Mouse (Mus musculus) midbrain, embryonic 15.5 days (tissue): ENCODE results near the gene Klf3. TPM values are rescaled to one million over a fixed set of nuclear protein-coding genes. Genes with fewer than 3 reads are reported as not detected.

ENCODE experiments used
- ATAC-seq: fragments of 200-750 bp; cut with Nextera tagmentation; replicated peaks from 2 replicates; pipeline ENCODE4 v1.8.0; 2017; ENCODE audit warnings: moderate TSS enrichment
- H3K27ac ChIP-seq: fragments of 300-500 bp; sonication (generic); 2 replicates; pipeline ENCODE4 v1.5.1; 2015; ENCODE audit warnings: mild to moderate bottlenecking, inconsistent platforms
- H3K27me3 ChIP-seq: fragments of 300-500 bp; sonication (generic); replicated peaks from 2 replicates; pipeline ENCODE4 v1.6.1; 2015; ENCODE audit warnings: inconsistent platforms
- H3K36me3 ChIP-seq: fragments of 300-500 bp; sonication (generic); replicated peaks from 2 replicates; pipeline ENCODE4 v1.6.1; 2015; ENCODE audit warnings: inconsistent platforms
- H3K4me1 ChIP-seq: fragments of 300-500 bp; sonication (generic); 2 replicates; pipeline ENCODE4 v1.6.1; 2015; ENCODE audit warnings: inconsistent platforms
- H3K4me2 ChIP-seq: fragments of 300-500 bp; sonication (generic); 2 replicates; pipeline ENCODE4 v1.6.1; 2015; ENCODE audit warnings: inconsistent platforms, mild to moderate bottlenecking, moderate library complexity
- H3K4me3 ChIP-seq: fragments of 300-500 bp; sonication (generic); 2 replicates; pipeline ENCODE4 v1.5.1; 2015; ENCODE audit warnings: mild to moderate bottlenecking, inconsistent platforms
- H3K9ac ChIP-seq: fragments of 300-500 bp; sonication (generic); 2 replicates; pipeline ENCODE4 v1.6.1; 2015; ENCODE audit warnings: mild to moderate bottlenecking, inconsistent platforms
- H3K9me3 ChIP-seq: fragments of 300-500 bp; sonication (generic); 2 replicates; pipeline ENCODE4 v1.6.1; 2016; ENCODE audit warnings: inconsistent platforms
- WGBS: fragments of 180-500 bp; shearing (Covaris S2); methylation state at CpG from one replicate; pipeline ENCODE4 v1.1.7; 2015; ENCODE audit warnings: mixed read lengths; 5-methylcytosine and 5-hydroxymethylcytosine counted together
- polyA plus RNA-seq: library from polyadenylated mRNA; unstranded; fragments of >200 nt; fragmentation: Nextera tagmentation; extraction: Ambion mirVana; gene quantifications from 2 replicates; pipeline ENCODE4 v1.2.1, GENCODE M21; 2015

The Klf3 gene
- polyA plus RNA-seq, 1 experiment from 2014 or later = 24.6 TPM

DNA sequence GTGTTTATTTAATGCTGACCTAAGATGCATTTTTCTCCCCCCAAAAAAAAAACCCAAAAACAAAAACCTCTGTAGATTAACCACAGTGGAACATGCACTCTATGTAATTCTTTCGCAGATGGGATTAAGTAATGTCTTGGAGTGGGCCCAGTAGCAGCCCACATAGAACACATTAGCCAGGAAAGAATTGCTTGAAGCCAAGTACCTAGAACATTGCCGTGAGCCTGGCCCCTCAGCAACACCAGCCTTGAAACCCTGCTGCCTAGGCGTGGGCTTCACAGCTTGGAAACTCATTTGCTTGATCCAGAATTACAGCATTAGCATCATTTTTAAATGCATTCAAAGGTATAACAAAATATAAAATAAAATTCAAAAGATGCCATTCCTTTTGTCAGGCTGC lies 21.6 kb downstream of the Klf3 start:
- peaks cover 9% of the 10 kb centered on the region; the same call in 1 of the 2 replicates for H3K36me3 ChIP-seq
- H3K27me3 ChIP-seq = no peaks in the 10 kb centered on the region
- no peaks in the 10 kb centered on the region for H3K9me3 ChIP-seq
- no peak overlapping the region for H3K4me3 ChIP-seq
- no peak overlapping the region for H3K27ac ChIP-seq
- no peak overlapping the region for H3K4me2 ChIP-seq
- H3K4me1 ChIP-seq = no peaks in the 10 kb centered on the region
- WGBS = 96% methylated on average over 3 of the region's 3 CpGs
- no peak for ATAC-seq
- H3K9ac ChIP-seq = no peak overlapping the region

DNA sequence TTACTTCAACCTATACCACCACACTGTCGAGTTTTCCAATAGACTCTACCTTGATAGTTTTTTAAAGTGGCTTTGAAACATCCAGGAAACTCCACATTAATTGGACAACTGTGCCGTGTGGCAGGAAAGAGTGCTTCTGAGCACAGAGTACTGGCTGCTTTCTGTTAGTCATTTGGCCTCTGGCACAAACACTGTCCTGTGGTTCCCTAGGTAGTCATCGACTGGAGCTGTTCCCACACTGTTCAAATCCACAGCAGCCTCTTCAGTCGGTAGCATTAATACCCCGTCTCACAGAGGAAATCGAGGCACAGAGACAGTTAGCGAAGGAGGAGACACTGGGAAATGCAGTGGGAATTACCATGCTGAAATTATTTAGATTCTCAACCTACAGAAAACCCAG lies 22.3 kb downstream of the Klf3 start:
- Histone ChIP-seq H3K36me3 (peaks cover 9% of the 10 kb centered on the region; the same call in 1 of the 2 replicates), H3K27me3 (no peaks in the 10 kb centered on the region), H3K4me2 (no peak overlapping the region), H3K4me3 (no peak overlapping the region), H3K27ac (no peak overlapping the region), H3K4me1 (no peaks in the 10 kb centered on the region), H3K9ac (no peak overlapping the region), H3K9me3 (no peaks in the 10 kb centered on the region)
- ATAC-seq = no peak
- 89% methylated on average over 7 of the region's 7 CpGs for WGBS

- no peak overlapping the region for H3K4me2 ChIP-seq
- no peaks in the 10 kb centered on the region for H3K9me3 ChIP-seq
- no peaks in the 10 kb centered on the region for H3K27me3 ChIP-seq
- H3K4me1 ChIP-seq = no peaks in the 10 kb centered on the region
- WGBS = 94% methylated on average over 12 of the region's 12 CpGs
- no peak for ATAC-seq
- no peak overlapping the region for H3K9ac ChIP-seq
- no peak overlapping the region for H3K4me3 ChIP-seq
- H3K27ac ChIP-seq = no peak overlapping the region
- H3K36me3 ChIP-seq = peaks cover 9% of the 10 kb centered on the region; the same call in 1 of the 2 replicates
These were observed 24.0 kb downstream of the Klf3 start for GRCm38 (mm10) chr5:64827151-64827550.

DNA sequence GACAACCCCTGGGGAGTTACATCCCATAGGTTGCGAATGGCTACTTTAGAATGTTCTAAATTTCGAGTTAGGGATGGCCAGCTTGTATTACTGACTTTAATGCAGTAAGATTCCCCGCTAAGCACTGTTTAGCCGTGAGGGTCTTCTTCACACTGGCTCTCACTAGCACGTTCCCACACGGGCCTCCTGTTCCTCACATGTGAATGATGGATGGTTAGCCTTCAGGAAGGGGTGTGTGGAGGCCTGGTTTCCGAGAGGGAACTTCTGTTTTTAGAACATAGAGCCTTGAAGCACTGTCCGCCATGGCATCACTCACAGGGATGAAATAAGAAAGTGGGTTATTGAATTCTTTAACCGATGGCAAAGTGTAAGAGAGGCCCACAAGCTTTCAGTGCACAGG lies 25.1 kb downstream of the Klf3 start:
- no peak overlapping the region for H3K9ac ChIP-seq
- 95% methylated on average over 9 of the region's 9 CpGs for WGBS
- no peak overlapping the region for H3K4me2 ChIP-seq
- H3K4me1 ChIP-seq = no peaks in the 10 kb centered on the region
- no peak overlapping the region for H3K4me3 ChIP-seq
- ATAC-seq = no peak
- H3K36me3 ChIP-seq = peaks cover 9% of the 10 kb centered on the region; the same call in 1 of the 2 replicates
- no peaks in the 10 kb centered on the region for H3K9me3 ChIP-seq
- no peaks in the 10 kb centered on the region for H3K27me3 ChIP-seq
- H3K27ac ChIP-seq = no peak overlapping the region

GRCm38 (mm10) chr5:64829606-64830005 lies 26.4 kb downstream of the Klf3 start:
- Histone ChIP-seq H3K27ac (no peak overlapping the region), H3K27me3 (no peaks in the 10 kb centered on the region), H3K9me3 (no peaks in the 10 kb centered on the region), H3K36me3 (peaks cover 4% of the 10 kb centered on the region; the same call in 1 of the 2 replicates), H3K4me3 (no peak overlapping the region), H3K9ac (no peak overlapping the region), H3K4me2 (no peak overlapping the region), H3K4me1 (no peaks in the 10 kb centered on the region)
- 94% methylated on average over 10 of the region's 10 CpGs for WGBS
- no peak for ATAC-seq

DNA sequence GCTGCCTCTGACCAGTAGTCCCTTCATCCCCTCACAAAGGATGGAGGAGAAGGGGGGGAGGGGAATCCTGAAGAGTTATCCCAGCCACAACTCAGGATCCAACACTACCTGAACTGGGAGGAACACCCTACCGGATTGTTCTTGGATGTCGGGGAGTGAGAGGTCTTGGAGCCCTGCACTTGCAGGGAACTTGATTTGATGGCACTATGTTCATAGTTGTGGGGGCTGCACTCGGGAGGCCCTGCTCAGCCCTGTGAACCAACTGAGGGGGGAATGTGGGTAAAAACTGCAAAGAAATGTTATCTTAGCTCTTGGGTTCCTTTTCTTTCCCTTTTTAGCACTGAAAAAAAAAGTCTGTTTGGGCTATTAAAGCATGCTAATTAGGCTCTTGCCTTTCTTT lies 27.6 kb downstream of the Klf3 start:
- H3K4me3 ChIP-seq = no peak overlapping the region
- 83% methylated on average over 3 of the region's 3 CpGs for WGBS
- no peak for ATAC-seq

GRCm38 (mm10) chr5:64833410-64833809 lies 30.2 kb downstream of the Klf3 start:
- Histone ChIP-seq H3K27me3 (no peaks in the 10 kb centered on the region), H3K9ac (no peak overlapping the region), H3K4me3 (no peak overlapping the region), H3K4me2 (no peak overlapping the region), H3K27ac (no peak overlapping the region), H3K9me3 (no peaks in the 10 kb centered on the region), H3K4me1 (no peaks in the 10 kb centered on the region), H3K36me3 (peaks cover 4% of the 10 kb centered on the region; the same call in 1 of the 2 replicates)
- ATAC-seq = no peak

More for the DNA sequence above, 27.6 kb downstream of the Klf3 start:
- H3K9me3 ChIP-seq = no peaks in the 10 kb centered on the region
- H3K9ac ChIP-seq = no peak overlapping the region
- no peaks in the 10 kb centered on the region for H3K4me1 ChIP-seq
- H3K27me3 ChIP-seq = no peaks in the 10 kb centered on the region
- H3K27ac ChIP-seq = no peak overlapping the region
- H3K36me3 ChIP-seq = peaks cover 4% of the 10 kb centered on the region; the same call in 1 of the 2 replicates
- no peak overlapping the region for H3K4me2 ChIP-seq

- no peak overlapping the region for H3K4me3 ChIP-seq
- H3K4me1 ChIP-seq = no peaks in the 10 kb centered on the region
- no peak for ATAC-seq
- no peaks in the 10 kb centered on the region; the same call in 1 of the 2 replicates for H3K36me3 ChIP-seq
- H3K27me3 ChIP-seq = no peaks in the 10 kb centered on the region
- no peak overlapping the region for H3K4me2 ChIP-seq
- no peak overlapping the region for H3K9ac ChIP-seq
- H3K27ac ChIP-seq = no peak overlapping the region
- 90% methylated on average over 1 of the region's 1 CpGs for WGBS
- H3K9me3 ChIP-seq = no peaks in the 10 kb centered on the region
These were observed 31.0 kb downstream of the Klf3 start for GRCm38 (mm10) chr5:64834213-64834612.

DNA sequence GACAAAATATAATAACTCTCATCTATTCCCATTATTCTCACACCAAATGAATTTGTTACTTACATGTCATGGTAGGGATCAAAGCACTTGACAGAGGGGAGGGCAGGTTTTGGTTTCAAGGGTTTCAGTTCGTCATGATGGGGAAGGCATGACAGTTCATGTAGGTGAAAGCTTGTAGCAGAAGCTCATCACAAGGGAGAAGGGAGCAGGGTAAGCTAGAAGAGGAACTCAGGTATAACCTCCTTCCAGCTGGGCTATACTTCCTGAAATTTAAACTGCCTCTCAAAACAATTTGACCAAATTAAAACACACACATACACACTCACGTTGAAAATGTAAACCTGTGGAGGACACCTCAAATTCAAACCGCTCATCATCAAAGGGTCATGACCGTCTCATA lies 32.1 kb downstream of the Klf3 start:
- WGBS = 93% methylated on average over 4 of the region's 4 CpGs
- H3K4me3 ChIP-seq = no peak overlapping the region

GRCm38 (mm10) chr5:64839016-64839599 lies 35.9 kb downstream of the Klf3 start:
- H3K9ac ChIP-seq = no peak overlapping the region
- H3K4me2 ChIP-seq = no peak overlapping the region
- no peaks in the 10 kb centered on the region for H3K4me1 ChIP-seq
- H3K4me3 ChIP-seq = no peak overlapping the region
- H3K36me3 ChIP-seq = no peaks in the 10 kb centered on the region
- 78% methylated on average over 6 of the region's 6 CpGs for WGBS
- no peaks in the 10 kb centered on the region for H3K9me3 ChIP-seq
- H3K27ac ChIP-seq = no peak overlapping the region
- ATAC-seq = no peak
- H3K27me3 ChIP-seq = no peaks in the 10 kb centered on the region

More for the DNA sequence above, 32.1 kb downstream of the Klf3 start:
- no peaks in the 10 kb centered on the region for H3K36me3 ChIP-seq
- no peak for ATAC-seq
- H3K27me3 ChIP-seq = no peaks in the 10 kb centered on the region
- no peak overlapping the region for H3K27ac ChIP-seq
- no peak overlapping the region for H3K4me2 ChIP-seq
- H3K9me3 ChIP-seq = no peaks in the 10 kb centered on the region
- no peaks in the 10 kb centered on the region for H3K4me1 ChIP-seq
- no peak overlapping the region for H3K9ac ChIP-seq

DNA sequence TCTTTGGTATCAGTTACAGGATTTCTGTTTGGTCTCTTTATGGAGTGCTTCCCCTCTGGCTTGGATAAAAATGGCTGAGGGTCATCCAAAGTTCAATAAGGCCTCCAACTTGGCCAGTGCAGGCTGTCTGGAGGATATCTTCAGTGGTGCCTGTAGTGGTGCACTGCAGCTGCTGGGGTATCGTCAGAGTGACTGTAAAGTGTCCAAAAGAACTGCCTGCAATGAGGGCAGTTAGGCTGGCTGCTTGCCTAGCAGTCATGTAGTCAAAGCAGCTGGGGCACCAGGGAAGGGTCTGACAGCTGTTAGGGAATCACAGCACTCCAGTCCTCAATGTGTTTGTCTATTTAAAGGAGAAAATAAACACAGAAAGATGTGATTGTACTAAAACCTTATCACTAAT lies 36.9 kb downstream of the Klf3 start:
- H3K4me3 ChIP-seq = no peak overlapping the region
- H3K9me3 ChIP-seq = no peaks in the 10 kb centered on the region
- no peak overlapping the region for H3K9ac ChIP-seq
- 71% methylated on average over 1 of the region's 1 CpGs for WGBS
- no peak for ATAC-seq
- no peaks in the 10 kb centered on the region for H3K4me1 ChIP-seq
- H3K27ac ChIP-seq = no peak overlapping the region
- H3K4me2 ChIP-seq = no peak overlapping the region
- H3K36me3 ChIP-seq = no peaks in the 10 kb centered on the region
- no peaks in the 10 kb centered on the region for H3K27me3 ChIP-seq

GRCm38 (mm10) chr5:64844622-64845021 lies 41.4 kb downstream of the Klf3 start:
- no peak for ATAC-seq
- Histone ChIP-seq H3K9ac (no peak overlapping the region), H3K9me3 (no peaks in the 10 kb centered on the region), H3K4me3 (no peak overlapping the region), H3K27ac (no peak overlapping the region), H3K36me3 (no peaks in the 10 kb centered on the region), H3K4me2 (no peak overlapping the region), H3K4me1 (no peaks in the 10 kb centered on the region), H3K27me3 (no peaks in the 10 kb centered on the region)
- WGBS = 90% methylated on average over 3 of the region's 3 CpGs

- WGBS = 73% methylated on average over 2 of the region's 2 CpGs
These were observed 44.1 kb downstream of the Klf3 start for GRCm38 (mm10) chr5:64847305-64847704.

More at GRCm38 (mm10) chr5:64847305-64847704, 44.1 kb downstream of the Klf3 start:
- Histone ChIP-seq H3K9ac (no peak overlapping the region), H3K27me3 (no peaks in the 10 kb centered on the region), H3K9me3 (no peaks in the 10 kb centered on the region), H3K36me3 (no peaks in the 10 kb centered on the region), H3K27ac (no peak overlapping the region), H3K4me1 (no peaks in the 10 kb centered on the region), H3K4me2 (no peak overlapping the region), H3K4me3 (no peak overlapping the region)
- ATAC-seq = no peak
